Mouse (Mus musculus) lung, postnatal 4 days (tissue): ENCODE data around the gene Camp.
"Not testable (repeated sequence)": the region's sequence is repeated elsewhere in the genome, so short reads cannot be mapped to it uniquely, and the experiment has no call there.

Experiments used
- DNase-seq, 2 experiments: peaks; one replicate each; pipeline ENCODE4 v3.0.0; 2021

The Camp gene

GRCm38 (mm10) chr9:109850099-109850498 is 682 bp upstream of the Camp start:
- no peak for DNase-seq

GRCm38 (mm10) chr9:109833088-109833412 is 16.4 kb downstream of the Camp start:
- DNase-seq: no peak

GRCm38 (mm10) chr9:109832391-109833087 is 16.9 kb downstream of the Camp start, which contains the start of gene Nme6:
Gene Nme6, plus strand, starts transcription at chr9:109832749.
- DNase-seq: peak; percentile 87 to 89

GRCm38 (mm10) chr9:109826181-109826580 is 23.2 kb downstream of the Camp start:
- DNase-seq: no peak

- no peak for DNase-seq
Observed at GRCm38 (mm10) chr9:109825739-109826138, 23.7 kb downstream of the Camp start.

DNA sequence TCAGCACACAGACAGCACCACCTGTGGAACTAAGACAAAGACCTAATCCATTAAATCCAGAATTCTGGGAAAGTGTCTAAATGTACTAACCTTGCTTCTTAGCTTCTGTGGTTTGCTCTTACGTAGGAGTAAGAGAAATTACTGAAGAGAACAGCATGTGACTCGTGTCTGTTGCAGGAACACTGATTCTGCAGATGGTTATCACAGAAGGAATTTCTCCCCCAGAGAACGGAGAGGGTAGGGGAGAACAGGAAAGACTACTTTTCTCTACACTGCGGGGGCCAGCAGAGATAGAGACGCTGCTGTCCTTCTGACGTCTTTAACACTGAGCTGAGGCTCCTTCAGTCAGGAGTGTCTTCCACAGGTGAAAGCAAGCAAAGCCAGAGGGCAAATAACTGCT is 33.1 kb downstream of the Camp start:
- no peak for DNase-seq

DNA sequence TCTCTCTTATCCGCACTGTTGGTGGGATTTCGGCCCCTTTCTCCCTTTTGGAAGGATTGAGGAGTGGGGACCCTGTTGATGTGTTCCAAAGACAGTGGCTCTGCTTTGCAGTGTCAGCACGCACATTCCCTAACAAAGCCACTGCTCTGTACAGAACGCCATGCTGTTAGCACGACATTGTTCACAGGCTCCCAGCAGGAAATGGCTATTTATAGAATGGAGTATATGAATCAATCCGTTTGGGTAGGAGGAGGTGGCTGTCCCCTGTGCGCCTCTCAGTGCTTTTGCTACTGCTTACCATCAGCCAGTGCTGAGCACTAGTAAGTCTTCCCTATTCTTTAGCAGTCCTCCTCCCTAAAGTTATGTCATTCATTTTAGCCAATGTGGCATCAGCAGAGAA is 36.0 kb downstream of the Camp start:
- DNase-seq: no peak

GRCm38 (mm10) chr9:109811980-109812379 is 37.4 kb downstream of the Camp start, which contains the start of gene Spink8:
Gene Spink8, plus strand, starts transcription at chr9:109812280.
- DNase-seq: no peak

DNA sequence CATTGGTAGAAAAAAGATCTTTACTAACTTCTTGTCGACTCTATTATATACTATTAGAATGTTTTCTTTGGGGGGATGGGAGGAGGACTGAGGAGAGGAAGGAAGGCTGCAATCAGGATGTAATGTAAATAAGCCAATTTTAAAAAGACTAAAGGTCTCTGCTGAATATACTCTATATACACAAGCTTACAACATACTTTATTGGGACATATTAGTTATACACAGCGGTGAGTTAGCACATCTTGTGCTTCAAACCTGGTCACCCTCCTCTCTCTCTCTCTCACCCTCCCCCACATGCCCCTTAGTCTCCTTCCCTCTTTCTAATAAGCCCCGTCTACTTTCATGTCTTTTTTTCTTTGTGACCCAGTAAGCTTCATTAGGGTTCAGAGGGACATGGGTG is 41.5 kb downstream of the Camp start:
- DNase-seq: no peak

DNA sequence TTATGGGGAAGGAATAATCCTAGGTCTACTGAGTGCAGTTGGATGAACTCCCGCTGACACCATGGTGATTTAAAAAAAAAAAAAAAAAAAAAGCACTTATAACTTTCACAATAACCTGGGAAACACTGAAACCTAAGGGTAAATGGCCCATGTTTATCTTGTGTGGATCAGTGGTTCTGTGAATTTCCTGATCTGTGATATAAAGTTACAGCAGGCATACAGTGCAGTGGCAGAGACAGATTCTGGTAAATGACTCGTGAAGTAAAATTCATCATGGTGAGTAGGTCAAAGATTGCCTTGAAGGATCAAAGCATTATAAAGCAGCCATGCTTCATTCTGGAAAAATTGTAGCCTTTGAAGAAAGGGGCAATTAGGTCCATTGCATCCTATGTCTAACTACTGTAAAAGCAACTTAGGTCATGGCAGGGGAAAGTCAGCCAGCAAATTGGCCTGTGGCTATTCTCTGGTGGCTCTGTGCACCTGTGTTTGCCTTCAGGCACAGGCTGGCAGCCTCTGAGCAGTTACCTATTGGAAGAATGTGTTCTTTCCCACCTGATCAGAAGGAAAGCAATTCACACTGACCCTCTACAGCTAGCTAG is 42.6 kb downstream of the Camp start:
- no peak for DNase-seq

GRCm38 (mm10) chr9:109806260-109806659 is 43.2 kb downstream of the Camp start:
- DNase-seq: no peak

DNA sequence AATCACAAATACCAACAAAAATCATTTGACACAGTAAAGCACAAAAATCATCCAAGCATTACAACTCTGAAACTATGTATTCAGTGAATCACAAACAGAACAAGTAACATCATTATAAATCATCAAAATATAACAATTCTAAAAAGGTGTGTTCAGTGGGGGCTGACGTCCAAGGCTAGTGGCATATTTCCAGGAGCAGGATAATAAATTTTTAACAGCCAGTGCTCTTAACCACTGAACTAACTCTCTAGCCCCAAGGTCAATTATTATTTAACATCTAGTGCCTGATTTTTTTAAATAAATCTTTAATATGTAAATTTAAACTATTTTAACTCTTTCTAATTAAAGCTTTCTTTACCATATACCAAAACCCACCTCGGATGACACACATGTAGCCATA is 43.8 kb downstream of the Camp start:
- DNase-seq: not testable (repeated sequence)

- peak in 1 of 2 experiments; percentile 9 for DNase-seq
Observed at GRCm38 (mm10) chr9:109798051-109798450, 51.4 kb downstream of the Camp start.
